Mouse (Mus musculus) B cell, adult 2 months (primary cell): ENCODE measurements around the gene Pla2r1.
A peak's percentile ranks its signal among the peaks of the same experiment; 100 is the strongest.

Experiments used
- DNase-seq, 2 experiments: peaks; one replicate each; pipeline ENCODE4 v3.0.0; 2022

Gene Pla2r1

GRCm38 (mm10) chr2:60479906-60480305 is 73.2 kb downstream of the Pla2r1 start:
- no peak for DNase-seq

DNA sequence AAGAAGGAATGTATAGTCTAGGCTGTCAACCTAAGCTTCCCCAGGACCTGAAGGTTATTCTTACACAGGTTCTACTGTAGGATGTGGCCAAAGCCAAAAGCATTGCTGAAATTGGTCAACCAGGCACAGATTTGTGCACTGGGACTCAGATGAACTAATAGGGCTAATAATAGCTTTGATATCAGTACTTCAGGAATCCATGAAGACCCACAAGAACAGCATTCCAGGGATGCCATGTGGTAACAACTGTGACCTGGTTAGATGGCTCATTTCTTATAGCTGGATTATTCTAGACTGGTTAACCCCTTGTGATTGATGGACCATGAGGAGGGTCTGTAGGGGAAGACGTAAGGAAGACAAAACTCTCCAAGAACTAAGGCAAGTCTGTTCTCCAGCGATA is 74.3 kb downstream of the Pla2r1 start:
- no peak for DNase-seq

DNA sequence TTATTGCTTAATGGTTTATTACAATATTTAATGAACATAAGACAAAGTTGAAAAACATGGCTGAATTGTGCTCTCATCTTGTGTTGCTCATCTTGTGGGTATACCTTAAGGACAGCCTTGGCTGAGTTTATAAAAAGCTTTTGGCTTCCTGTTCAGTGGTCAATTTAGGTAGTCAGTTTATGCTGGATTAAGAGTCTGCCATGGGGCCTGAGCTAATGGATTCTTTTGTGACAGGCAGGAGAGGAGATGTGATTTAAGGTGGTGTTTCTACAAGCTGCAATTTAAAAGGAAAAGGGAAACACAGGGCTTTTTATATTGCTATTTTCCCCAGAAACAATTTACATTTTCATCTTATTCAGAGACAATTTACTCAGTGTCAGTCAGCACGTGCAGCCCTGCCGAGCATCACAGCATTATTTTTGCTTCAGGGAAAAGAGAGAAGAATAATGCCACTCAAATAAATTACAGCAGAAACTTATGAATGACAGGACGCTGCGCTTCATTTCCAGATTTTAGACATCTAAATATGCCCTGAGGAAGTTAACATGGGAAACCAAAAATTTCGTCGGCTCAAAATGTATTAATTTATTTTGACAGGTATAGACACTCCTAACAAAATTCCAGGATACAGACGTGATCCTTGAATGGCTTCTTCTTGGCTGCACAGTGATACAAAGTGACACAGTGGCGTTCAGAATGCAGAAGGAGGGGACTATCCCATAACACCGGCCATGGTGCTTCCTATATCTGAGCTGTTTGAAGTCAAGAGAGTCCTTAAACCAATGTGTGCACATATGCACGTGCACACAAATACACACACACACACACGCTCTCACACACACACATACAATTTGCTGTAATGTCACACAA is 84.0 kb downstream of the Pla2r1 start:
- no peak for DNase-seq

- DNase-seq = no peak
Observed at GRCm38 (mm10) chr2:60452376-60452775, 100.7 kb downstream of the Pla2r1 start.

DNA sequence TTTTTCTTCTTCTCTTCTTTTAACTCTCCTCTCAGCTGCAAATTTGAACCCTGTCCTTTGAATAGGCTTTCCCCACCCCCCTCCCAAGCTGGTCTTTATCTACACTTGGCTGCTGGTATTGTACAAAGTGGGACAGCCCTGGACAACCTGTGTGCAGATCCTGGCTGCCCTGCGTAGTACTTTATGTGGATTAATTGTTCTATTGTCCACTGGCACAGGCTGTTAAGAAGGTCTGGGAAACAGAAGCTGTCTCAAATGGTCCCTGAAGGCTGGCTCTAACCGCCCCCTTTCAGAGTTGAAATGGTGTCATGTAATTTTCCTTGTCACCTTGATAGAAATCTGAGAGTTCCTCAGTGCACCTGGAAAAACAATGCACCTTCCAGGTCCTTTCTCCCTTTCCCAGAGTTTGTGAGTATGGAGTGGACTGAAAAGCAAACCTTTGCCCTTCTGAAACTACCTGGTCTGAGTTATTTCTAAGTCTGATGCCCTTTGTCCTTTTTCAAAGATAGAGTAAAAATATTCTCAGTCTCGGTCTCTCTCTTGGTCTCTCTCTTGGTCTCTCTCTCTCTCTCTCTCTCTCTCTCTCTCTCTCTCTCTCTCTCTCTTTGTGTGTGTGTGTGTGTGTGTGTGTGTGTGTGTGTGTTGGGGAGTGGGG is 101.9 kb downstream of the Pla2r1 start:
- DNase-seq = no peak

DNA sequence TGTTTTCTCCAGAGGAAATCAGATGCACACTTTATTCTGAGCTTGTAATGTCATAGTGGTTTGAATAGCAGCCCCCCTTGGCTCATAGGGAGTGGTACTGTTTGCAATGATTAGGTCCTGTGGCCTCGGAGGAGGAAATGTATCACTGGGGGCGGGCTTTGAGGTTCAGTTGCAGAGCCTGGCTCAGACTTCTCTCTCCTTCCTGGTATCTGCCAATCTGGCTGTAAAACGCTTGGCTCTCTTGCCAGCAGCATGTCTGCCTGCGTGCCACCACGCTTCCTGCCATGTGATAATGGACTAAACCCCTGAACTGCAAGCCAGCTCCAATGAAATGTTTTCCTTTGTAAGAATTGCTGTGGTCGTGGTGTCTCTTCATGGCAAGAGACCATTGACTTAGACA is 103.4 kb downstream of the Pla2r1 start:
- no peak for DNase-seq

DNA sequence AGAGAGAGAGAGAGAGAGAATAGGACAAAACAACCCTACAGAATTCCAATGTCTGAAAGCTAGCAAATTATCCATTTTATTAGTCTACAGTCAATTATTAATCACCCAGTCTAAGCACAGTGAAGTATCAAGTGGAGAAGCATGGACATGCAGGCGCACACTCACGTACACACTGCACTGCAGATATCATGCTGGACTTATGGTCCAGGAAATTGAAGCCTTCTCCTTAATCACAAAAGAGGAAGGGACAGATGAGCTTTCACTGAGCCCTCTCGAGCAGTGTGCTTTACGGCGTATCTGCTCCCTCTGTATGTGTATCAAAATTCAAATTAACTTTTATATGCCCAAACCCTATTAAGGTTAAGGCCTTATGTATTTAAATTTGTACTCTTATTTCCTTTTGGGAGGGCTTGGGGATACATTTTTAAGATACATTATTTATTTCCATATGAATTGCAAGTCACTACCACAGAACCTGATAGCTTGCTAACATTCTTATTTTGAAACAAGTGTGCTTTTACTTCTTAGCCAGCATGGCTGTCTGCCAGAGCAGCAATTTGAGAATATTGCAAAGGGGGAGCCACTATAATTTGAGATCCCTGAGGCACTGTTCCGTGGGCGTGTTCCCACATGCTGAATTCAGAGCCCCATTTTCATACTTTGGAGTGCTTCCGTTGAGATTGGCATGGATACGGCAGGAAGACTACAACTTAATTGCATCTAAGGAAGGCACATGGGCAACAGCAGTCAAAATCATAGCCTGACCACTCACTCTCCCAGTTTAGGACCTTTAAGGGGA is 108.2 kb downstream of the Pla2r1 start:
- no peak for DNase-seq

DNA sequence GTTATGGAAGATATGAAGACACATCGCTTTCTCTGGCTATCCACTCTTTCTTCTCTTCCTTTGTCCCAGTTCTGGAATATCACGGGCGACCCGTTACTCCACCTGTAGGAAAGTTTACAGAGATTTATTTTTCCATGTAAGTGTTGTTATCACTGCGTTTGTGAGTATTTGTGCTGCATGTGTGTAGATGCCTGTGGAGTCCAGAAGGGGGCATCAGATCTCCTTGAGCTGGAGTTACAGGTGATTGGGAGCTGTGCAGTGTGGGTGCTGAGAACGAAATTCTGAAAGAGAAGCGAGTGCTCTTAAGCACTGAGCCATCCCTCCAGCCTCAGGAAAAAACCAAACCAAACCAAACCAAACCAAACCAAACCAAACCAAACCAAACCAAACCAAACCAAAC is 109.8 kb downstream of the Pla2r1 start:
- no peak for DNase-seq

GRCm38 (mm10) chr2:60441875-60442274 is 111.2 kb downstream of the Pla2r1 start:
- no peak for DNase-seq

DNA sequence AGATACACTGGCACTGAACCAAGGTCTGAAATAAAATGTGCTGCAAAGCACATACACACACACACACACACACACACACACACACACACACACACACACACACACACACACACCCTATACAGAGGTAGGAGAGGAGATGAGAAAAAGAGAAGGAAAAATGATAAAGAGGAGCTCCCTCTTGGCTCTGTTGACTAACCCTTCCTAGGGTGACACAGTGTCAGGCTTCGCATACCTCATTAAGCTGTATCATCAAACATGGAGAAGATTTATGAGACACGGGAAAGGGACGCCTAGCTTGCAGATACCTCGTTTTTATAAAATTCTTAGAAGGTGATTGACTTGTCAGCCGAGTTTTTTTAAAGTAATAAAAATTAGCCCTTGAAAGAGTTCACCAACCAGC is 116.3 kb downstream of the Pla2r1 start:
- no peak for DNase-seq

- no peak for DNase-seq
Observed at GRCm38 (mm10) chr2:60430315-60431021, 122.6 kb downstream of the Pla2r1 start.

DNA sequence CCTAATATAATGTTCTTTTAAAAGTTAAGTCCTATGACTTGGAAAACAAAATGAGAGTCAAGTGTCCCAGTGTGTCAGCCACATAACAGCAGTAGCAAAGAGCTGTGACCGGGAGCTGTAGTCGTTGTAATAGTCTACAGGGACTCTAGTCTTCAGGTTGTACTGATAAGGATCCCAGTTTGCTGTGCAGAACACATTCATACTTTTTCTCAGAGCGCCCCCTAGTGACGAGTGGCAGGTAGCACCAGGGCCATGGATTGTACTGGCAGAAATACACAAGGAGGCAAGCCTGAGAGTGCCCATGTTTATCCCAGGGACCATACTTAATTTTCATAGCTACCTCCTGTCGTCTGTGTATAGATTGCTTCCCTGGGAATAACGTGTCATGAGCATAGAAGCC is 135.0 kb downstream of the Pla2r1 start:
- peak; percentile 72 to 74 for DNase-seq

- no peak for DNase-seq
Observed at GRCm38 (mm10) chr2:60414334-60414733, 138.8 kb downstream of the Pla2r1 start.

GRCm38 (mm10) chr2:60413006-60413650 is 140.0 kb downstream of the Pla2r1 start:
- no peak for DNase-seq

DNA sequence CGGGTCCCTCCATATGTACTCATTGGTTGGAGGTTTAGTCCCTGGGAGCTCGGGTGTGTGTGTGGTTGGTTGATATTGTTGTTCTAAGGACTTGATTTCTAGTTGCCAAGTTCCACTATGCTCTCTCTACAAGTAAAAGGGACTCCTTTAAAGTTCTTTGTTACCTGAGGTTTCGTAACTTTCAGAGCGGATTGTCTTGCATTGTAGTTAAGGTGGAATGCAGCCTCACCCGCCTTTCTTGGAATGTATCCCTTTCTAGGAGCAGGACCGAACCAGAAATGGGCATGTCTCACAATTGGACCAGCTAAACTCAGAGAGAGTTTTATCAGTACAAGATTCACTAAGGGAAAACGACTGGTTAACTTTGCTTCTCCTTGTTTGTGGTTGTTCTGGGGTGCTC is 141.9 kb downstream of the Pla2r1 start:
- DNase-seq = no peak

GRCm38 (mm10) chr2:60409989-60410763 is 142.9 kb downstream of the Pla2r1 start:
- no peak for DNase-seq

GRCm38 (mm10) chr2:60409194-60409593 is 143.9 kb downstream of the Pla2r1 start:
- DNase-seq = no peak

DNA sequence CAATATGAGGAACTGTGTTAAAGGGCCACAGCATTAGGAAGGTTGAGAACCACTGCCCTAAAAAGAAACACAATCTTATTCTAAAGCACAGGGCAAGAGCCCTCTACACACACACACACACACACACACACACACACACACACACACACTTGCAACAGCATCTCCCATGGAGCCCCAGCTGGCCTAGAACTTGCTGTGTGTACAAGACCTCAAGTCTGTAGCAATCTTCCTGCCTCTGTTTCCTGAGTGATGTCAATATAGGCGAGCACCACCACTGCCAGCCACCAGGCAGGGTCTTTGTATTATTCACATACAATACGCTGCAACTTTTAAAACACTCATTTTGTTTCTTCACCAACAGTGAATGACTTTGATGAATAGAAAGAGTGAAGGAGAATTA is 145.7 kb downstream of the Pla2r1 start:
- no peak for DNase-seq

DNA sequence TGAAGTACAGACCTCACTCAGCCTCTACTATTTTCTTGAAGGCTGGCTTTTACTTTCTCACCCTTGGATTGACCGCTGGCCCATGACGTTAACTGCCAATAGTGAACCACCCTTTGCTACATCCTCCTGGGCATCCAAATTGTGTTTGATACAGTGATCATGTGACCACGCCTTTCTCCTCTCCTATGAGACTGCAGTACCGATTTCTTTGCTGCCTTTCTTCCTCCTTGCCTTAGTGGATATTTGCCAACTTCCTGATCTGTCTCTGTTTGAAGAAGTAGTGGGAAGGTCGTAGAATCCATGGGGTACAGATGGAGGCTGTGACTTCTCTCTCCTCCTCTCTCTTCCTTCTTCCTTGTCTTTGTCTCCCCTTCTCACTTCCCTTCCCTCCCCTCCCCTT is 147.7 kb downstream of the Pla2r1 start:
- DNase-seq = no peak

- DNase-seq = no peak
Observed at GRCm38 (mm10) chr2:60404763-60405162, 148.3 kb downstream of the Pla2r1 start.

GRCm38 (mm10) chr2:60401694-60402093 is 151.4 kb downstream of the Pla2r1 start:
- no peak for DNase-seq

GRCm38 (mm10) chr2:60393786-60394185 is 159.3 kb downstream of the Pla2r1 start:
- DNase-seq = no peak
